Mouse (Mus musculus): ENCODE data around the gene Trim52. TPM values are rescaled to one million over a fixed set of nuclear protein-coding genes. Genes with fewer than 3 reads are reported as not detected.

Gene Trim52
- total and polyA plus RNA-seq, 2 experiments from 2014 or later: not detected

DNA sequence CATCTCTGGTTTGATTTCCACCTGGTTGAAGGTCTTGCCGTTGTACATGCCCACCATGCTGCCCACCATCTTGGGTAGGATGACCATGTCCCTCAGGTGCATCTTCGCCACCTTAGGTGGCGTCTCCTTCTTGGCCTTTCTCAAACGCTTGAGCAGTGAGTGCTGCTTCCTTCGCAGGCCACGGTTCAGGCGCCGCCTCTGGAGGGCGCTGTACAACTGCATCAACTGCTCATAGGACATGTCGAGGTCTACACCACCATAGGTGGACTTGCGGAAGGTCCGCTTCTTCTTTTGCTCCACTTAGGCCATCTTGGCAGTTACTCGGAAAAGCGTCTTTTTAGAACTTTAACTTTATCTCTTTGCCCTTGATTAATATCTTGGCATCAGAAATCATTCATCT, 5.1 kb upstream of the Trim52 start:
- H3K9me3 ChIP-seq (replicated peaks; ENCODE audit: control insufficient read depth, low read length): no peaks in the 10 kb centered on the region
- no peak for TF ChIP-seq EP300 (IDR thresholded peaks at IDR 0.05; ENCODE audit: low read depth)
- TF ChIP-seq CTCF (IDR thresholded peaks at IDR 0.05; ENCODE audit: low read depth): no peak
- H3K36me3 ChIP-seq (replicated peaks; ENCODE audit: control insufficient read depth, insufficient read depth, low read length): no peaks in the 10 kb centered on the region
- H3K27me3 ChIP-seq (ENCODE audit: control insufficient read depth, insufficient read depth, low read length): no peaks in the 10 kb centered on the region
- H3K27ac ChIP-seq (ENCODE audit: low read depth): no peak overlapping the region
- ATAC-seq (ENCODE audit: insufficient read depth, low read depth): no peak
- 91% methylated on average over 14 of the region's 14 CpGs for WGBS
- no peak overlapping the region for H3K9ac ChIP-seq (replicated peaks; ENCODE audit: low read depth, low read length)
- no peaks in the 10 kb centered on the region for H3K4me1 ChIP-seq (ENCODE audit: control insufficient read depth, insufficient read depth)
- H3K4me3 ChIP-seq (ENCODE audit: low read depth, low read length): no peak overlapping the region
- DNase-seq (ENCODE audit: low spot score): no peak
- H3K4me2 ChIP-seq (ENCODE audit: low read depth, low read length): no peak overlapping the region

DNA sequence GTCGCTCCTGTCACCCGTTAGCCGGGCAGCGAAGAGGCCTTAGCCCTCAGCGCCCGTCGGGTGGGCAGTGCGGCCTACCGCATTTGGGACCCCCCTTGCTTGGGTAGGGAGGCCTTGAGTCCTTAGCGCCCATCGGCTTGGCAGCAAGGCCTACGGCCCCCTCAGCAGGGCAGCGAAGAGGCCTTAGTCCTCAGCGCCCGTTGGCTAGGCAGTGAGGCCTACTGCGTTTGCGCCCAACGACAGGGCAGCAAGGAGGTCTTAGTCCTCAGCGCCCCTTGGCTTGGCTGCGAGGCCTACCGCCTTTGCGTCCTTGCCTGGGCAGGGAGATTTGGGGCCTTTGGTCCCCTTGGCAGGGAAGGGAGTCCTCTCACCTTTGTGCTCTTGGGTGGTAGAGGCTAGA, 427 bp downstream of the Trim52 start:
- ATAC-seq (ENCODE audit: insufficient read depth, low read depth): no peak
- H3K4me2 ChIP-seq (ENCODE audit: low read depth, low read length): no peak overlapping the region
- 97% methylated on average over 22 of the region's 22 CpGs for WGBS

GRCm38 (mm10) chr14:106119371-106119770, 13.4 kb downstream of the Trim52 start:
- ATAC-seq (ENCODE audit: insufficient read depth, low read depth) (no peak), DNase-seq (ENCODE audit: low spot score) (no peak)
- H3K4me3 ChIP-seq (ENCODE audit: low read depth, low read length): no peak overlapping the region
- WGBS: 48% methylated on average over 2 of the region's 2 CpGs
- no peaks in the 10 kb centered on the region for H3K36me3 ChIP-seq (replicated peaks; ENCODE audit: control insufficient read depth, insufficient read depth, low read length)
- H3K9me3 ChIP-seq (replicated peaks; ENCODE audit: control insufficient read depth, low read length): no peaks in the 10 kb centered on the region
- TF ChIP-seq CTCF (IDR thresholded peaks at IDR 0.05; ENCODE audit: low read depth) (no peak), EP300 (IDR thresholded peaks at IDR 0.05; ENCODE audit: low read depth) (no peak)
- H3K27ac ChIP-seq (ENCODE audit: low read depth): no peak overlapping the region
- H3K4me2 ChIP-seq (ENCODE audit: low read depth, low read length): no peak overlapping the region
- no peaks in the 10 kb centered on the region for H3K27me3 ChIP-seq (ENCODE audit: control insufficient read depth, insufficient read depth, low read length)
- no peak overlapping the region for H3K9ac ChIP-seq (replicated peaks; ENCODE audit: low read depth, low read length)
- H3K4me1 ChIP-seq (ENCODE audit: control insufficient read depth, insufficient read depth): no peaks in the 10 kb centered on the region

More for the DNA sequence above, 427 bp downstream of the Trim52 start:
- H3K27me3 ChIP-seq (ENCODE audit: control insufficient read depth, insufficient read depth, low read length): no peaks in the 10 kb centered on the region
- H3K9ac ChIP-seq (replicated peaks; ENCODE audit: low read depth, low read length): no peak overlapping the region
- no peaks in the 10 kb centered on the region for H3K4me1 ChIP-seq (ENCODE audit: control insufficient read depth, insufficient read depth)
- TF ChIP-seq CTCF (IDR thresholded peaks at IDR 0.05; ENCODE audit: low read depth): no peak
- no peaks in the 10 kb centered on the region for H3K36me3 ChIP-seq (replicated peaks; ENCODE audit: control insufficient read depth, insufficient read depth, low read length)
- DNase-seq (ENCODE audit: low spot score): no peak
- no peak overlapping the region for H3K4me3 ChIP-seq (ENCODE audit: low read depth, low read length)
- no peak overlapping the region for H3K27ac ChIP-seq (ENCODE audit: low read depth)
- no peaks in the 10 kb centered on the region for H3K9me3 ChIP-seq (replicated peaks; ENCODE audit: control insufficient read depth, low read length)

DNA sequence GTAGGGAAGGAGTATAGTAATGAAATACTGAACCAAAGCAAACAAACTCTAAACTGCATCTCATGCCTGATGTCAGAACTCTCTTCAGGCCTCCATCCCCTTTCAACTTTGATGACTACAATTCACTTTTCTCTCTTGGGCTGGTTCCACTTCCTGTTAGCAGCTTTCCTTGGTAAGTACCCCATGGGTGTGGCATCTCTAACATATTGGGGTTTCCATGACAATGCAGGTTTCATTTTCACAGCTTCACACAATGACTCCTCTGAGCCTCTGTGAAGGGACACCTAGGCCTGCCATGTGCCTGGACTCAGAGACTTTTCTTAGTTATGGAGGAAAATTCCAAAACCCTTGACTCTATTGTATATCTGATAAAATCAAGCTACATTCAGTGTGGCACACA, 30.3 kb downstream of the Trim52 start:
- no peak overlapping the region for H3K27ac ChIP-seq (ENCODE audit: low read depth)
- ATAC-seq (ENCODE audit: insufficient read depth, low read depth) (no peak), DNase-seq (ENCODE audit: low spot score) (no peak)
- no peak overlapping the region for H3K4me2 ChIP-seq (ENCODE audit: low read depth, low read length)
- H3K4me3 ChIP-seq (ENCODE audit: low read depth, low read length): no peak overlapping the region
- H3K36me3 ChIP-seq (replicated peaks; ENCODE audit: control insufficient read depth, insufficient read depth, low read length): no peaks in the 10 kb centered on the region
- H3K9ac ChIP-seq (replicated peaks; ENCODE audit: low read depth, low read length): no peak overlapping the region
- no peaks in the 10 kb centered on the region for H3K4me1 ChIP-seq (ENCODE audit: control insufficient read depth, insufficient read depth)
- H3K27me3 ChIP-seq (ENCODE audit: control insufficient read depth, insufficient read depth, low read length): no peaks in the 10 kb centered on the region
- TF ChIP-seq CTCF (IDR thresholded peaks at IDR 0.05; ENCODE audit: low read depth) (no peak), EP300 (IDR thresholded peaks at IDR 0.05; ENCODE audit: low read depth) (no peak)
- H3K9me3 ChIP-seq (replicated peaks; ENCODE audit: control insufficient read depth, low read length): peaks cover 5% of the 10 kb centered on the region

- ATAC-seq (ENCODE audit: insufficient read depth, low read depth): no peak
- TF ChIP-seq EP300 (IDR thresholded peaks at IDR 0.05; ENCODE audit: low read depth): no peak
- no peak for TF ChIP-seq CTCF (IDR thresholded peaks at IDR 0.05; ENCODE audit: low read depth)
- Histone ChIP-seq H3K36me3 (replicated peaks; ENCODE audit: control insufficient read depth, insufficient read depth, low read length) (no peaks in the 10 kb centered on the region), H3K4me3 (ENCODE audit: low read depth, low read length) (no peak overlapping the region), H3K9ac (replicated peaks; ENCODE audit: low read depth, low read length) (no peak overlapping the region), H3K4me2 (ENCODE audit: low read depth, low read length) (no peak overlapping the region), H3K27ac (ENCODE audit: low read depth) (no peak overlapping the region), H3K27me3 (ENCODE audit: control insufficient read depth, insufficient read depth, low read length) (no peaks in the 10 kb centered on the region), H3K4me1 (ENCODE audit: control insufficient read depth, insufficient read depth) (no peaks in the 10 kb centered on the region), H3K9me3 (replicated peaks; ENCODE audit: control insufficient read depth, low read length) (no peaks in the 10 kb centered on the region)
- WGBS: 54% methylated on average over 2 of the region's 2 CpGs
- DNase-seq (ENCODE audit: low spot score): no peak
Measured at GRCm38 (mm10) chr14:106151188-106151587, 45.2 kb downstream of the Trim52 start.

DNA sequence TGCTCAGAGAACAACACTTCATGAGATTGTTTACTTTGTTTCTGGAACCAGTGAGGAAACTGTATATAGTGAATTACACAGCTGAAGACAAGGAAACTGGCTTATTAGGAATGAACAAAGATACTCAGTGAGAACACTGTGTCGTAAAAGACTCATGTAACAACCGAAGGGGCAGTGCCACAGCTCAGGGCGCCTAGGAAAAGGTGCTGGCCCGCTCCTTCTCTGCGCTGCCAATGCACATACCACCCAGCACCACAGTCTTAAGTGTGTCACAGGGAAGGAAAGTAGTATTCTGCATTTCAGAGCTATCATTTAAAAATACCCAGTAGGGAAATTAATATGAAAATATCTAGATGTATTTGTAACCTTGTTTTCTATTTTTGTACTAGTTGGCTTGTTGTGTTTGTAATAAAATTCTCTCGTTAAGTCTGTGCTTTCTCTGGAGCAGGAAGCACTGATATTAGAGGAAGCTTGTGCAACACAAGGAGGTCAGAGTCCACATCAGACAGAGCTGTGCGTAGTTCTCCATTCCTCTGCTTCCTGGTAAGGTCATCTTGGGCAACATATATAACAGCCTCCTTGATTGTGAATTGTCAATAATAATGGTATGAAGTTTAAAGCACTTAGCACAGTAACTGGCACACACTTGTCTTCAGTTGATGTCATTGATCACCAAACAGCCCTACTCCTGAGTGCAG, 49.0 kb downstream of the Trim52 start:
- H3K36me3 ChIP-seq (replicated peaks; ENCODE audit: control insufficient read depth, insufficient read depth, low read length): no peaks in the 10 kb centered on the region
- no peak overlapping the region for H3K9ac ChIP-seq (replicated peaks; ENCODE audit: low read depth, low read length)
- H3K4me2 ChIP-seq (ENCODE audit: low read depth, low read length): no peak overlapping the region
- no peak for TF ChIP-seq EP300 (IDR thresholded peaks at IDR 0.05; ENCODE audit: low read depth)
- no peak for TF ChIP-seq CTCF (IDR thresholded peaks at IDR 0.05; ENCODE audit: low read depth)
- H3K27me3 ChIP-seq (ENCODE audit: control insufficient read depth, insufficient read depth, low read length): no peaks in the 10 kb centered on the region
- H3K27ac ChIP-seq (ENCODE audit: low read depth): no peak overlapping the region
- ATAC-seq (ENCODE audit: insufficient read depth, low read depth) (no peak), DNase-seq (ENCODE audit: low spot score) (no peak)
- no peak overlapping the region for H3K4me3 ChIP-seq (ENCODE audit: low read depth, low read length)
- no peaks in the 10 kb centered on the region for H3K4me1 ChIP-seq (ENCODE audit: control insufficient read depth, insufficient read depth)
- 74% methylated on average over 7 of the region's 7 CpGs for WGBS
- no peaks in the 10 kb centered on the region for H3K9me3 ChIP-seq (replicated peaks; ENCODE audit: control insufficient read depth, low read length)
